Mouse (Mus musculus): ENCODE measurements at regions not wholly inside any gene's neighbourhood (a gene's known extent, or its start where the extent isn't known, plus 50 kb on each side); places are given as distances from the start of the nearest gene placed in this dataset.

DNA sequence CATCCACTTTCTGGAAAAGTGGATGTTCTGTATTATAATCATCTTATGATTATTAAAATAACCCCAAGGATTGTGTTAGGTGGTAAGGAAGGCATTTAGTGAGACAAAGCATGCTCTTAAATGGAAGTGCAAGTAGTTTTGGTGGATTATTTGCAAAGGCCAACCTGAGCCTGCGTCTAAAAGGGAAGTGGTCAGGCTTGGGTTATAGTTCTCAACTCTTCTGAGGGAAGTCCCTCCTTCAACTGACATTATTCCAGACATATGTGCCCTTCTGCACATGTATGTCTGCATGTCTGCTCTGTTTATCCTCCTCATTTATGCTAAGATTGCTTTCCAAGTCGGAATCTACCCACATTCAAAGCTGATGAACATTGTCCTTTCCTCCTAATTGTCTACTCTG lies 2108.3 kb downstream of the 4930444P10Rik start:
- no peak for TF ChIP-seq CTCF (IDR thresholded peaks at IDR 0.05; ENCODE audit: low read depth)
- TF ChIP-seq EP300 (IDR thresholded peaks at IDR 0.05; ENCODE audit: low read depth), result no peak
